Mouse (Mus musculus): ENCODE results near the gene Olfr1418.
"Not testable (repeated sequence)": the region's sequence is repeated elsewhere in the genome, so short reads cannot be mapped to it uniquely, and the experiment has no call there.

Olfr1418 gene

GRCm38 (mm10) chr19:11860966-11861365, at the start of gene Olfr1418:
TSS of gene Olfr1418 (minus strand) at chr19:11861066.
- DNase-seq (ENCODE audit: low read depth): no peak

GRCm38 (mm10) chr19:11886265-11886664, 25.4 kb upstream of the Olfr1418 start, which contains the start of gene Olfr1420:
TSS of gene Olfr1420 (plus strand) at chr19:11886565.
- no peak for DNase-seq (ENCODE audit: low read depth)

DNA sequence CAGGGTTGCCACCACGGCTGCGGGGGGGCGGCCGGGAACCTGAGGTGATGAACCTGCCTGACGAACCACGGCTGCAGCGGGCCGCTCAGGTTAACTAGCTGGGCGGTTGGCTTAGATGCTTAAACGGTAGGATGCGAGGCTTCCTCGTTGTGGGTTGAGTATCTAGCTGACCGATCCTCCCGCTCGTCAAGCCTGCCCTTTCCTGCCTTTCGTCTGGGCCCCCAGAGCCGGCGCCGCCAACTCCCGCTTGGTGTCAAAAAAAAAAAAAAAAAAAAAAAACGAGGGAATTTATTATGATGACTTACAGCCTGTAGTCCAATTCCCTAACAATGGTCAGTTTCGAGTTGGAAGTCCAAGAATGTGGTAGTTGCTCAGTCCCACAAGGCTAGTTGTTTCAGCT, 17.5 kb upstream of the Olfr1418 start:
- not testable (repeated sequence) for DNase-seq (ENCODE audit: low read depth)

DNA sequence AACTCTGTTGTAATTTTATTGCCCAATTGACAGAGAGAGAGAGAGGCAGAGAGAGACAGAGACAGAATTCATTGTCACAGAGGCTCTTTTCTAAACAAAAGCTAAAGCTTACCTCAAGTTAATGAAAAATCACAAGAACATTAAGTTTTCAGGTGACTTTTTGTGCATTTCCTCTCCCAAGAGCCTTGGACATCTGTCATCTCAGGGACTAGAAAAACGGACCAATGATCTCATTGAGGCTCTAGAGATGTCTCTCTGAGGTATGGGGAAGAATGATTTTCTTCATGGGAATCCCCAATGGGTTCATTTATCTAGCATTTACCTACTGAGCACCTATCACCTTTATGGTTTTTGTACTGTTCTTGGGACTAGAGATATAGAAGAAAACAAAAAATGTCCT, 14.1 kb upstream of the Olfr1418 start, which contains the start of gene Olfr1419:
Olfr1419 (minus strand) TSS at position 101 of the 400 bp plus-strand sequence.
- no peak for DNase-seq (ENCODE audit: low read depth)

DNA sequence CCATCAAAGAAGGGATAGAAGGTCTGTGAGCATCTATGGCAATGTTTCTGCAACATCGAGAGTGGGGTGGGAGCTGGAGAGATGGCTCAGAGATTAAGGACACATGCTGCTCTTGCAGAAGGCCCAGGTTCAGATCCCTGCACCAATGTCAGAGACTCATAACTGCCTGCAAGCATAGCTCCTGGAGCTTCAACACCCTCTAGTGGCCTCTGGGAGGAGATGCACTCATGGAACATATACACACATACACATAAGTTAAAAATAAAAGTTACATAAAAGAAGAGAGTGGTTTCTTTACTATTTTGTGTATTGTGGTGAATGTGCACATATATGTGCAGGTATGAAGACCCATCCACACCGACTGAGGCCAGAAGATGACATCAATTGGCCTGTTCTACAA, 7.0 kb upstream of the Olfr1418 start:
- DNase-seq (ENCODE audit: low read depth): no peak

GRCm38 (mm10) chr19:11856506-11856905, 4.4 kb downstream of the Olfr1418 start:
- DNase-seq (ENCODE audit: low read depth): no peak

DNA sequence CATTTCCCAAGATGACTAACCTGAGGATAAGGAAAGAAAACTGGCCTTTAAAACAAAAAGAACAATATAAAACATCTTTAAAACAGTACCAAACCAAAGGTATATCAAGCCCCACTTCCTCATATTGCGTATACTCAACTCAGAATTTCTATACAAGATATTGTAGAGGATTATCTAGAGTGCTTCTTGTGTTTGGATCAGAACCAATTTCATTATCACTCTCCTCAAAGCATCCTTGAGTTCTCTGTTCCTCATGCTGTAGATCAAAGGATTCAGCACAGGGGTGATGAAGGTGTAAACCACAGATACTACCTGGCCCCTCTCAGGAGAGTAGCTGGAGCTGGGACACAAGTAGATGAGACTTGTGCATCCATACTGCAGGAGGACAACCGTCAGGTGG, 6.0 kb downstream of the Olfr1418 start:
- no peak for DNase-seq (ENCODE audit: low read depth)

DNA sequence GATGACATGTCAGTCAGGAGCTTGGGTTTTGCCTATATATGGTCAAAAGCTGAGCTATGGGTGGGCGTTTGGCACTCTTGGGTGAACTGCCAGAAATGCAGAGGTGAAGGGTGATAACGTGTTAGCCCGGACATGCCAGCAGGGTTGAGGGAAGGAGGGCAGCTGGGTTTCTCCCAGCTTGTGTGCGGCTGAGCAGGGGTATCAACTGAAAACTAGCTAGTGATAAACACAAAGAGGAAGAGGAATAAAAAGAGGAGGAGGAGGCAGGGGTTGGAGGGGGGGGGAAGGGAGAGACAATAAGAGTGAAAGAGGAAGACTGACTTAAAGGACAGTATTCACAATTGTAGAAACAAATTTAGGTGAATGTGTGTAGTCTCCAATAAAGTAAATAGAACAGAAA, 8.2 kb downstream of the Olfr1418 start:
- no peak for DNase-seq (ENCODE audit: low read depth)

DNA sequence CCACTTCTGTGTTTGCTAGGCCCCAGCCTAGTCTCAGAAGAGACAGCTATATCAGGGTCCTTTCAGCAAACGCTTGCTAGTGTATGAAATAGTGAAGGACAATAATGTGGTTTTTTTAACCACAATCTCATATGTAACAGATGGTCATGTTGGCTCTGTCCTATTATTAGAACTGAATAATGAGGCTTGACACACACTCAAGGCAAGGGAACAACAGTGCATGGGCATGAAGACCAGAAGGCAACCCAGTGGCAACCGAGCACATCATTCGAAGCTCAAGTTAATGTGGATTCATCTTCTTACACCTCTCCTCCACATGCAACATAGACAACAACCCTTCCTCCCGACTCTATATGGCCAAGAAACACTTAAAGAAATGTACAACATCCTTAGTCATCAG, 14.5 kb downstream of the Olfr1418 start:
- DNase-seq (ENCODE audit: low read depth): no peak

DNA sequence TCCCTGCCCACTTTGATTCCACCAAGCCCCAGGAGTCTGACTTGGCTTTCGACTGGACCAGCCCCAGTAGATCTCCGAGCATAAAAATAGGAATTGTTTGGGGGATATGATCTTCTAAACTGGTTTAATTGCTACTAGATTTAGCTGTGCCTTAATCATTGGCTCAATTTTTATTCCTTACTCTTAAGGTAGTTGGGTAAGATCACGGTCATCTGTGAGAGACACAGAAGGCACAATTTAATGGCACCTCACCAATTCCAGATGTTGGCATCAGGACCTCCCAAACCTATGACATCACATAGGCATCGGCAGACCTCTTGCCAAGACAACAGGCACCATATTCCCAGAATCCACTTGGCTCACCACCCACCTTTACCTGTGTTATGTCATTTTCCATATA, 21.7 kb downstream of the Olfr1418 start, which contains the start of gene Olfr1417:
Olfr1417 (minus strand) TSS at position 101 of the 400 bp plus-strand sequence.
- DNase-seq (ENCODE audit: low read depth): no peak

DNA sequence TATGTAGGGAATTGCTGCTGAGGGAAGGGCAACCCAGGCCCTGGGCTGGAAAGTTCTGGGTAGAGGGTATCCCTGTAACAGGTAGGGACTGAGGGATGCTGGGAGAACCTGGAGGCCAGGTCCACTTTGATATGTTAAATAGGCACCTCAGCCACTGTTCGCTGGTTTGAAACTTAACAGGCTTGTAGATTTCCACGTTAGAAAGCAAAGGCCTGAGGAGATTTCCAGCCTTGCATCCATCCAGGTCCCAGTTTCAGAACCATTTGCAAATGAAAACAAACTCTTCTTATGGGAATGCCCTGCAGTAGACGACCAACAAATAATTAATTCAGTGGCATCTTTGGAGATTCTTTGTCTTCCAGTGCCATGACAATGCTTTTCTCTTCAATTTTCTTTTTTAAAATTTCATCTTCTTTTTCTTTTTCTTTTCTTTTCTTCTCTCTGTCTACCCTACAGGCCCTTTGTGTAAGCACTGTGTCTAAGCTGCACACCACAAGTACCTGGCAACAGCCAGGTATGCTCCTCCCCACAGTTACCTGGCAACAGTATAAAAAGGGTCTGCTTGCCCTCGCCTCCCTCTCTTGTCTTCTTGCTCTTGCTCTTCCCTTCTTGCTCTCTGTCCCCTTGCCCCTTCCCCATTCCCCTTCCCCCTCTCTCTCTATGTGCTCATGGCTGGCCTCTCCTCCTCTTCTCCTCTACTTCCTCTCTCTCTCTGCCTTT, 37.4 kb downstream of the Olfr1418 start:
- no peak for DNase-seq (ENCODE audit: low read depth)

DNA sequence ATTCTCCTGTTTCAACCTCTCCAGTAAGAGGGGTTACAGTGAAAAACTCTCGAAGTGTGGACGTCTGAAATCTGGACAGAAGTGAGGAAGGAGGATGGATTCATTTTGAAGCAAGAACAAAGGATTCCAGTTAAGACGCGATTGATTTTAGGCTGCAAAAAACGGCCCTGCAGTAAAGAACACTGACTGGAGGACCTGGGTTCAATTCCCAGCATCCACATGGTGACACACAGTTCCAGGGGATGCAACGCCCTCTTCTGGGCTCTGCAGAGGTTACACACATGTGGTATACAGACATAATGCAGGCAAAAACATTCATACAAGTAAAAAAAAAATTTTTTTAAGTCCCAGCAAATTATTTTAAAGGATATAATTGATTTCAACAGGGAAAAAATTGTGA, 40.7 kb downstream of the Olfr1418 start:
- DNase-seq (ENCODE audit: low read depth): no peak

DNA sequence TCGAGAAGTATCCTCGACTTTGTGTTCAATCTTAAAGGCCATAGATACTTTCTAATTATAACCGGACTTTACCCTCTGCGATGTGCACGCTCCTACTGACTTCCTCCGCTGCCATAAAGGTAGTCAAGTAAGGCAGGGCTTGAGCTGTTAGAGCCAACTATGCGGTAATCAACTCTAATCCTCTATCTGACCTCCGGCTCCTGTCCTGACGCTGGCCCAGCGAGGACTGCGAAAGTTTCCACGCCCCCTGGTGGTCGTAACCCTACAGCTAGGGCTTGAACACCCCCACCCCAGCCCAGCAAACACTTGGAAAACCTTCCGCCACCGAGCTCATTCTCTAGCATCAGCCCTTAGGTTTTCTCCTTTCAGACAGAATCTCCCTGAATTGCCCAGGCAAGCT, 41.1 kb downstream of the Olfr1418 start:
- peak; percentile 30 for DNase-seq (ENCODE audit: low read depth)

- DNase-seq (ENCODE audit: low read depth): no peak
Observed at GRCm38 (mm10) chr19:11819143-11819700, 41.6 kb downstream of the Olfr1418 start, which contains the start of gene Stx3. TSS of gene Stx3 (minus strand) at chr19:11819403.

DNA sequence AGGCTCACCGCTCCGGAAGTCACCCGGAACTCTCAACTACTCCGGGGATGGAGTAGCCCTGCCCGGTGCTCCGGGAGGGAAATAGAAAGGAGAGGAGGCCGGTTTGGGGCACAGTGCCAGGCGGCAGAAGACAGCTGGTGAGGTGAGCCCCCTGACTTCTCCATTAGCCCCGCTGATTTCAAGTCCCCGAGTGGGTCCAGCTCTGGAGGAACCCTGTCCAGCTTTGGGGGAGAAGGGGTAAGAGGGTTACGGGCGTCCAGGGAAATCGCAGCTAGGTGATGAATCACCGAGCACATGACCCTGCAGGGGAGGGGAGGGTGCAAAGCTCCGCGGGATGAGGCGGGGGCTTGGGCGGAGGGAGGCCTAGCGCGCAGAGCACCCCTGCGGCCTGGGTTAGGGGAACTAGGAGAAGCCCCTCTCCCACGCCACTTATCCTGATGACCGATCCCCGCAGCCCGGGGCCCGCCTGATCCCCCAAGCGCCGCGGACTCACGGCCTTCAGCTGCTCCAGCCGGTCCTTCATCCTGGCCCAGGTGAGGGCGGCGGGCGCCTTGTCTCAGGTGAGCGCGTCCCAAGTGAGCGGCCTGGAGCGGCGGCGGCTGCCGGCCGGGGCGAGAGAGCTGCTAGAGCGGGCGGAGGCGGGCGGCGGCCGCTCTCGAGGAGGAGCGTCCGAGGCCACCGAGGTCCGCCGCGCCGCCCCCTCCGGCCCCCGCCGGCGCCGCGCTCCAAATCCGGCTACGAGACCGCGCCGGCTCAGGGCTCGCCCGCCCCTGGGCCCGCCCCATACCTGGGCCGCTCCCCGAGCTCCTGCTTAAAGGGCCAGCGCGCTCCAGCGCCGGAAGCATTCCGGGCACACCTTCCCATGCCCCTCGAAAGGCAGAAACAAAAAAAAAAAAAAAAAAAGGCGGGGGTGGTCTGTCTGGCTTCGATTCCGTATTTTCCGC, 42.4 kb downstream of the Olfr1418 start:
- no peak for DNase-seq (ENCODE audit: low read depth)

GRCm38 (mm10) chr19:11817586-11817985, 43.3 kb downstream of the Olfr1418 start:
- DNase-seq (ENCODE audit: low read depth): no peak

- DNase-seq (ENCODE audit: low read depth): no peak
Observed at GRCm38 (mm10) chr19:11816706-11817105, 44.2 kb downstream of the Olfr1418 start.

- DNase-seq (ENCODE audit: low read depth): no peak
Observed at GRCm38 (mm10) chr19:11814742-11815333, 46.0 kb downstream of the Olfr1418 start.

- DNase-seq (ENCODE audit: low read depth): no peak
Observed at GRCm38 (mm10) chr19:11813649-11814048, 47.2 kb downstream of the Olfr1418 start.

- DNase-seq (ENCODE audit: low read depth): no peak
Observed at GRCm38 (mm10) chr19:11813136-11813535, 47.7 kb downstream of the Olfr1418 start.

- DNase-seq (ENCODE audit: low read depth): no peak
Observed at GRCm38 (mm10) chr19:11811688-11812365, 49.0 kb downstream of the Olfr1418 start.
